Mouse (Mus musculus): ENCODE measurements around the gene Zc3h7b.

GRCm38 (mm10) chr15:81719139-81719531, 25.7 kb upstream of the Zc3h7b start:
- TF ChIP-seq CTCF (IDR thresholded peaks at IDR 0.05) (no peak), EP300 (IDR thresholded peaks at IDR 0.05) (no peak)

Data from lung, postnatal 0 days (tissue).